Mouse (Mus musculus): Measurements from ENCODE around the gene Smim13. TPM values are rescaled to one million over a fixed set of nuclear protein-coding genes. Genes with fewer than 3 reads are reported as not detected.
"Not testable (repeated sequence)": the region's sequence is repeated elsewhere in the genome, so short reads cannot be mapped to it uniquely, and the experiment has no call there.

Gene Smim13
- polyA plus RNA-seq, 3 experiments from 2014 or later = 2.3 to 4.8 (median 3.1) TPM

- ATAC-seq = no peak
Observed at GRCm38 (mm10) chr13:41238035-41238804, 11.4 kb upstream of the Smim13 start.

GRCm38 (mm10) chr13:41238805-41239130 is 10.9 kb upstream of the Smim13 start:
- ATAC-seq = peak; percentile 41

- no peak for ATAC-seq
Observed at GRCm38 (mm10) chr13:41241557-41241956, 8.1 kb upstream of the Smim13 start.

- ATAC-seq = no peak
Observed at GRCm38 (mm10) chr13:41244306-41244830, 5.3 kb upstream of the Smim13 start.

GRCm38 (mm10) chr13:41248751-41249520 is 708 bp upstream of the Smim13 start:
- no peak for ATAC-seq

- ATAC-seq = no peak
Observed at GRCm38 (mm10) chr13:41250318-41250981, 806 bp downstream of the Smim13 start.

GRCm38 (mm10) chr13:41251232-41251631 is 1.6 kb downstream of the Smim13 start:
- not testable (repeated sequence) for ATAC-seq

- no peak for ATAC-seq
Observed at GRCm38 (mm10) chr13:41251667-41252066, 2.0 kb downstream of the Smim13 start.

- no peak for ATAC-seq
Observed at GRCm38 (mm10) chr13:41252141-41252540, 2.5 kb downstream of the Smim13 start.

- no peak for ATAC-seq
Observed at GRCm38 (mm10) chr13:41252736-41253135, 3.1 kb downstream of the Smim13 start.

GRCm38 (mm10) chr13:41256126-41256525 is 6.5 kb downstream of the Smim13 start:
- ATAC-seq = no peak

- ATAC-seq = no peak
Observed at GRCm38 (mm10) chr13:41256962-41257361, 7.3 kb downstream of the Smim13 start.

- ATAC-seq = no peak
Observed at GRCm38 (mm10) chr13:41257851-41258250, 8.2 kb downstream of the Smim13 start.

- ATAC-seq = not testable (repeated sequence)
Observed at GRCm38 (mm10) chr13:41261617-41262016, 12.0 kb downstream of the Smim13 start.

GRCm38 (mm10) chr13:41263304-41264006 is 13.8 kb downstream of the Smim13 start:
- no peak for ATAC-seq

GRCm38 (mm10) chr13:41267827-41268408 is 18.3 kb downstream of the Smim13 start:
- no peak for ATAC-seq

- no peak for ATAC-seq
Observed at GRCm38 (mm10) chr13:41273927-41274650, 24.4 kb downstream of the Smim13 start, which contains the start of gene Gm17364. Gene Gm17364, minus strand, starts transcription at chr13:41273977.

- no peak for ATAC-seq
Observed at GRCm38 (mm10) chr13:41280696-41281095, 31.1 kb downstream of the Smim13 start.

GRCm38 (mm10) chr13:41283256-41283655 is 33.6 kb downstream of the Smim13 start:
- peak; percentile 72 for ATAC-seq

- no peak for ATAC-seq
Observed at GRCm38 (mm10) chr13:41285448-41285847, 35.8 kb downstream of the Smim13 start.

GRCm38 (mm10) chr13:41286285-41286684 is 36.6 kb downstream of the Smim13 start:
- ATAC-seq = no peak
